In genomic region chrX:69007986-69008385, GRCm38 (mm10) we compare ENCODE assay signal across 19 mouse cellular contexts.
DNase-seq lines count a peak whose midpoint lies in the region; ATAC-seq lines count a peak whose summit lies in the region.
"Had no signal": no experiment of that assay in that cellular context is flagged by ENCODE, and none has a peak within 500 bp of the region (broad histone marks: within the 10 kb centered on the region; RNA-seq: fewer than 3 reads in every experiment).

No protein-coding gene starts in this region.

- no peaks in the 10 kb centered on the region for H3K27me3 ChIP-seq in forebrain, embryonic 14.5 days (replicated peaks; ENCODE audit: control insufficient read depth, insufficient read depth, low read length)
- H3K27me3 ChIP-seq in forebrain, embryonic 11.5 days (ENCODE audit: control insufficient read depth, insufficient read depth, low read length) = no peaks in the 10 kb centered on the region
- H3K27me3 ChIP-seq: intestine, embryonic 15.5 days; kidney, embryonic 15.5 days; liver, embryonic 13.5 days; lung, embryonic 15.5 days; midbrain, embryonic 13.5 days had no signal

- no peaks in the 10 kb centered on the region for H3K4me1 ChIP-seq in forebrain, embryonic 14.5 days (ENCODE audit: control insufficient read depth, insufficient read depth, low read length)
- no peaks in the 10 kb centered on the region for H3K4me1 ChIP-seq in forebrain, embryonic 11.5 days (replicated peaks; ENCODE audit: control insufficient read depth, insufficient read depth, low read length)
- H3K4me1 ChIP-seq: hindbrain, embryonic 10.5 days; intestine, embryonic 15.5 days; kidney, embryonic 15.5 days; liver, embryonic 13.5 days; lung, embryonic 15.5 days; midbrain, embryonic 13.5 days had no signal

- no peak overlapping the region for H3K4me2 ChIP-seq in forebrain, embryonic 14.5 days (ENCODE audit: low read length)
- no peak overlapping the region for H3K4me2 ChIP-seq in forebrain, embryonic 11.5 days (ENCODE audit: low read depth, low read length, severe bottlenecking)
- H3K4me2 ChIP-seq: intestine, embryonic 15.5 days; kidney, embryonic 15.5 days; liver, embryonic 13.5 days; lung, embryonic 15.5 days; midbrain, embryonic 13.5 days had no signal

- no peaks in the 10 kb centered on the region for H3K9me3 ChIP-seq in forebrain, embryonic 14.5 days (replicated peaks; ENCODE audit: control insufficient read depth, low read length)
- H3K9me3 ChIP-seq in forebrain, embryonic 11.5 days (ENCODE audit: control insufficient read depth, low read length) = no peaks in the 10 kb centered on the region
- H3K9me3 ChIP-seq: hindbrain, embryonic 10.5 days; intestine, embryonic 15.5 days; kidney, embryonic 15.5 days; liver, embryonic 13.5 days; lung, embryonic 15.5 days; midbrain, embryonic 13.5 days had no signal

- ATAC-seq in forebrain, embryonic 14.5 days = no peak; the same call in 1 of the 2 replicates
- no peak for ATAC-seq in forebrain, embryonic 11.5 days (replicated peaks; ENCODE audit: low FRiP score)
- no peak for ATAC-seq in granulocyte monocyte progenitor cell, adult 5-6 weeks (replicated peaks; ENCODE audit: poor library complexity, severe bottlenecking)
- ATAC-seq: activated CD4-positive, CD25-positive, alpha-beta regulatory T cell, adult 4 months; intestine, embryonic 15.5 days; midbrain, embryonic 13.5 days; Patski had no signal

- H3K27ac ChIP-seq in forebrain, embryonic 14.5 days (ENCODE audit: low read depth, low read length) = no peak overlapping the region
- H3K27ac ChIP-seq in forebrain, embryonic 11.5 days (ENCODE audit: low read depth, low read length) = no peak overlapping the region
- H3K27ac ChIP-seq: hindbrain, embryonic 10.5 days; intestine, embryonic 15.5 days; kidney, embryonic 15.5 days; liver, embryonic 13.5 days; lung, embryonic 15.5 days; midbrain, embryonic 13.5 days had no signal

- H3K4me3 ChIP-seq in forebrain, embryonic 14.5 days (ENCODE audit: low read depth, low read length) = no peak overlapping the region
- H3K4me3 ChIP-seq in forebrain, embryonic 11.5 days (ENCODE audit: low read depth, low read length) = no peak overlapping the region
- H3K4me3 ChIP-seq: hindbrain, embryonic 10.5 days; intestine, embryonic 15.5 days; kidney, embryonic 15.5 days; liver, embryonic 13.5 days; lung, embryonic 15.5 days; midbrain, embryonic 13.5 days had no signal

- WGBS in forebrain, embryonic 14.5 days = 77% methylated on average over 4 of the region's 4 CpGs
- 80% methylated on average over 4 of the region's 4 CpGs for WGBS in forebrain, embryonic 11.5 days

- DNase-seq in forebrain, embryonic 14.5 days (ENCODE audit: low spot score) = peak; percentile 56
- no peak for DNase-seq in forebrain, embryonic 11.5 days (ENCODE audit: low spot score)
- DNase-seq in right cerebral cortex, adult 18-20 months = peak; percentile 19
- DNase-seq in right cerebral cortex, postnatal 25 days = no peak
- peak; percentile 48 for DNase-seq in layer of hippocampus, adult 9-11 months
- DNase-seq in telencephalon, adult 2 months (ENCODE audit: low read depth, low spot score) = peak; percentile 26
- DNase-seq: adrenal gland, postnatal 36 days; gastrocnemius, postnatal 10 days; liver, embryonic 13.5 days; retina, postnatal 1 day; thymus, postnatal 14 days had no signal

- no peaks in the 10 kb centered on the region for H3K36me3 ChIP-seq in forebrain, embryonic 14.5 days (ENCODE audit: control insufficient read depth, insufficient read depth, low read length)
- no peaks in the 10 kb centered on the region for H3K36me3 ChIP-seq in forebrain, embryonic 11.5 days (ENCODE audit: control insufficient read depth, insufficient read depth, low read length)
- H3K36me3 ChIP-seq: hindbrain, embryonic 10.5 days; intestine, embryonic 15.5 days; kidney, embryonic 15.5 days; liver, embryonic 13.5 days; lung, embryonic 15.5 days; midbrain, embryonic 13.5 days had no signal

- no peak overlapping the region for H3K9ac ChIP-seq in forebrain, embryonic 14.5 days (ENCODE audit: low read length)
- H3K9ac ChIP-seq in forebrain, embryonic 11.5 days (ENCODE audit: low read length) = no peak overlapping the region
- H3K9ac ChIP-seq: intestine, embryonic 15.5 days; kidney, embryonic 15.5 days; liver, embryonic 13.5 days; lung, embryonic 15.5 days; midbrain, embryonic 13.5 days had no signal

Comparison
In these comparisons a context has a peak if more than half of its experiments do, and no peak if none do; other contexts are left out.
1. DNase-seq: peak in forebrain, embryonic 14.5 days (single experiment), right cerebral cortex, adult 18-20 months (single experiment), layer of hippocampus, adult 9-11 months (single experiment) and telencephalon, adult 2 months (single experiment); none in forebrain, embryonic 11.5 days (single experiment) and right cerebral cortex, postnatal 25 days (single experiment).